Mouse (Mus musculus) cortical plate, adult 2 months (tissue): ENCODE data around the gene Trim8.

ENCODE experiments used
- CTCF ChIP-seq: fragments of 200-500 bp; IDR thresholded peaks from 2 replicates; pipeline ENCODE4 v1.5.1; 2011; ENCODE audit warnings: mild to moderate bottlenecking, control low read depth, low read length; ENCODE audit not compliant: insufficient read depth; ENCODE audit errors: extremely low read depth
- POLR2A ChIP-seq: fragments of 200-500 bp; IDR thresholded peaks from 2 replicates; pipeline ENCODE4 v1.6.1; 2011; ENCODE audit warnings: mild to moderate bottlenecking, low read length, control low read depth; ENCODE audit not compliant: insufficient read depth; ENCODE audit errors: extremely low read depth

DNA sequence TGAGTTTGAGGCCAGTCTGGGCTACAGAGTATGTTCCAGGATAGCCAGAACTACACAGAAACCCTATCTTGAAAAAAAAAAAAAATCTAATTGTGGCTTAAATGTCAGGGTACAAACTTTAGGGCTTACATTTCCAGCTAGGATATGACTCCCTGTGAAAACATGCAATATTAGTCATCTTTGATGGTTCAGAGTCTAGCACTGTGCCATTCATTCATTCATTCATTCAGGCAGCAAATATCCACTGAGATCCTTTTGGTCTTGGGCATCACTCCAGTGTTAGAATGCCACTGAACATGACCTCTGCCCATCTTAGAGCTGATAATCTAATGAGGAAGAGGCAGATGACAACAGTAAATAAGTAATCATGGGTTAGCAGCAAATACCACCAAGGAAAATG lies 20.2 kb downstream of the Trim8 start:
- TF ChIP-seq POLR2A (no peak), CTCF (no peak)
